Mouse (Mus musculus) splenic B cell, adult 2 months (primary cell): ENCODE measurements around the gene Slc1a5.

Experiments used
- DNase-seq: peaks from one replicate; pipeline ENCODE4 v3.0.0-alpha.2; 2011; ENCODE audit warnings: low read depth, low spot score
- H3K27me3 ChIP-seq: 2 replicates; pipeline ENCODE4 v1.6.1; 2012; ENCODE audit warnings: mild to moderate bottlenecking, low read length, moderate library complexity, mixed read lengths; ENCODE audit not compliant: control insufficient read depth, poor library complexity, insufficient read depth, severe bottlenecking
- H3K36me3 ChIP-seq: 2 replicates; pipeline ENCODE4 v1.6.1; 2012; ENCODE audit warnings: mild to moderate bottlenecking, low read length, moderate library complexity, mixed read lengths; ENCODE audit not compliant: control insufficient read depth, poor library complexity, insufficient read depth, severe bottlenecking

Slc1a5 gene

DNA sequence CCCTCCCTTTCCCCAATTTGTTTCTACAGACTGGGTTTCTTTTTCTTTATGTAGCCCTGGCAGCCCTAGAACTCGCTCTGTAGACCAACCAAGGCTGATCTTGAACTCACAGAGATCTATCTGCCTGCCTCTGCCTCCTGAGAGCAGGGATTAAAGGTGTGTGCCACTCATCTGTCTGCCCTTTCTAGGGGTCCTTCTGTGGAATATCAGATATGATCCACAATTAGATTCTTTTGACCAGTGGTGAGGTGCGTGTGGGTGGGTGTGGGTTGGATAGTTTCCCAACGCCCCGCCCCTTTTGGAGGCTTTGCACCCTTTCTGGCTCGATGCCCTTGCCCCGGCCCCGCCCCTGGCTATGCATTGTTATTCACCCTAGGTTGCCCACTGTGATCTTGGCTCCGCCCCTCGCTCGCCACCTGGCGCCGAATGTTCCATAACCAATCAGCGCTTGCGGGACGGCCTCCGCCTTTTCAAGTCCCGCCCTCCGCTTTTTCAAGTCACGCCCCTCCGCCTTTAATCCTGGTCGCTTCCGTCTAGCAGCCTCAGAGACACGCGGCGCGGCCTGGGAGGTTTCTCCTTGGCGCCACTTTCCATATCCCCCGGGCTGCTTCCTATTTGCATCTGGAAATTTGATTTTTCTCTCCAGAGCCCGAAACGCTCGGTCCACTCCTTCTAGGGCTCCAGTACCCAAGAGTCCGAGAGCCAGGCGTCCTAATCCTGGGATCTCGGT lies at the start of gene Slc1a5:
Gene Slc1a5, plus strand, starts transcription at position 516 of the 730 bp plus-strand sequence.
- DNase-seq, result peak; percentile 98
- Histone ChIP-seq H3K27me3 (no peaks in the 10 kb centered on the region), H3K36me3 (no peaks in the 10 kb centered on the region)

DNA sequence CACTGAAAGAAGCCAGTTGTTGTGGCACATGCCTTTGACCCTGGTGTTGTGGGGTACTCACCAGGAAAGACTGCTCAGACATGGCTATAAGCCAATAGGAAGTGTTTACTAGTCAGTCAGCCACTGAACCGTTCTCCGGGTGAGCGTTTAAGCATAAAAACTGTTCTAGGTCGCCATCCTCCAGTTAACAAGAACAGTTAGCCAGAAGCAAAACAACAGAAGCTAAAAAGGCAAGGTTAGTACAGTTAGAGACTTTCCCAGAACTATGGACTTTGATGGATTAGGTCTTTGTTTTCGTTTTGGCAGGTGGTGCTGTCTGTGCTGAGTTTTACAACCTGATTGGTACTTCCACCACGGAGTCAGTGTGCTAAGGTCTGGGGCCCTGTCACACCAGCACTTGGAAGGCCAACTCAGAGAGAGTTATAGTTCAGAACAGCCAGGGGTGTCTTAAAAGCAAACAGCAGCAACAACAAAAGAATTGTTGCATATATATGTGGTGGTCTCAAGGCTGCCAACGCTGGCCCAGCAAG lies 49.2 kb upstream of the Slc1a5 start:
- H3K27me3 ChIP-seq, result no peaks in the 10 kb centered on the region
- peak; percentile 40 for DNase-seq

DNA sequence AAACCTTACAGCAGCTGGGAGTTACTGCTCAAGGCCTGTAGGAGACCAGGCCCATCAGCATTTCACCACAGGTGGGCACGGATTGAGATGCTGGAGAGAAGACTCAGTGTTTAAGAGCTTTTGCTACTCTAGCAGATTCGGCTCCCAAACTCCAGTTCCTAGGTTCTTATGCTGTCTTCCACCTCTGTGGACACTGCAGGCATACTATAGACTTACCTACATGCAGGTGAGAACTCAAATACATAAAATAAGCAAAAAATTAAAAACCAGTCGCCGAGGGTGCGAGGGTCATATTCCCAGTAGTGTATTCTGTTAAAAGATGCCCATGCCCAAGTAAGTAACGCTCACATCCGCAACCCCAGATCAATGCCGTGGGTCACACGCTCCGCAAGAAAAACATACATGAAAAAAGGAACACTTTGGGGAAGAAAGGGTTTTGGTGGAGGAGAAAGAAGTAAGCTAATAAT lies 43.5 kb upstream of the Slc1a5 start:
- no peaks in the 10 kb centered on the region for H3K36me3 ChIP-seq
- DNase-seq, result no peak
- H3K27me3 ChIP-seq, result no peaks in the 10 kb centered on the region

More for the DNA sequence above, 49.2 kb upstream of the Slc1a5 start:
- H3K36me3 ChIP-seq, result no peaks in the 10 kb centered on the region

DNA sequence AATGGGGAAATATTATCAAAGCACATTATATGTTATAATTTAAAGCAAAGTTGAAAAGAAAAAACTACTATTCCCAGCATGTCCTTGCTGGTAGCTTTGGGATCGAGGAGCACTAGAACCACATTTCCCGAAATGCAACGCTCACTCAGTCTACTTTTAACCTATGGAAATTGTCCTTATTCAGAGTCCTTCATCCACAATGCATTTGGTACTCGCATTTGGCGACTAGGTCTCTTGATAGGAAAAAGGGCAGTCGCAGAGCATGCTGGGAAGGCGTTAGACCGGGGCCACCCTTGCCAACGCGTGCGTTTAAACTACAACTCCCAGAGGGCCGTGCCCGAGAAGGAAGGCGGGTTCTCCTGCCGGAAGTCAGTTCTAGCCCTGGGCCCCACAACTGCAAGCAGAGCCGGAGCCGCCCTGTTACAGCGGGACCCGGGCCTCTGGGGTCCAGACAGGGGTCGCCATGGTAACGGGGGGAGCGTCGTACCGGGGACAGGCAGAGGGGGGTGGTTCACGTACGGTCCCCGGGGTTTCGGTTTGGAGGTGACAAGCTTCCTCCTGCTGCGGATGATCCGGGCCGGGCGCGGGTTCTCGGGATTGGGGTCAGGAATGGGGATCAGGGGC lies 43.0 kb upstream of the Slc1a5 start, which contains the start of gene Ap2s1:
Gene Ap2s1, plus strand, starts transcription at position 338 of the 624 bp plus-strand sequence.
- Histone ChIP-seq H3K27me3 (no peaks in the 10 kb centered on the region), H3K36me3 (no peaks in the 10 kb centered on the region)
- DNase-seq, result peak; percentile 96

DNA sequence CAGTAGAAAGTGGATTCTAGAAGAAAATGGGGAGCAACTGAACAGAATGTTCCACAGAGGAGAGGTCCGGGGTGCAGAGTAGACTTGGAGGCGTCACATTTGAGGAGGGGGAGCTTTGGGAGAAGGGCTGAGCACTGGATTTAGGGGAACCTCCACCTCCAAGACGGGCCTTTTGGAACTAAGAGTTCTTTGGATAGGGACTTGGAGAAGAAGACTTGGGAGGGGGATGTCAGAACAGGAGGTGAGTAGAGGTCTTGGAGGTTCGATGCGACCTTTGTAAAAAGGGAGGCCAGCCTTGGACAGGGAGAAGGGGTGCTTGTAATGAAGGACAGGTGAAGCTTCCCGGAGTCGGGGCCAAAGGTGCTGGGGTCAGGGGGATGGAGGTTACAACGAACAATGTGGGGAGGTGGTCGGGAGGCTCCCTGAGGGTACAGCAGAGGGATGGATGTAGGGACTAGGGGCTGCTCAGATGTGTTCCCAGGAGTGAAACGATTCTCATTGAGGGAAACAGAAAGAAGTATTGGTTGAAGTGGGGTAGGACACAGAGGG lies 42.0 kb upstream of the Slc1a5 start:
- Histone ChIP-seq H3K36me3 (no peaks in the 10 kb centered on the region; the same call in 1 of the 2 replicates), H3K27me3 (no peaks in the 10 kb centered on the region)
- DNase-seq, result no peak

DNA sequence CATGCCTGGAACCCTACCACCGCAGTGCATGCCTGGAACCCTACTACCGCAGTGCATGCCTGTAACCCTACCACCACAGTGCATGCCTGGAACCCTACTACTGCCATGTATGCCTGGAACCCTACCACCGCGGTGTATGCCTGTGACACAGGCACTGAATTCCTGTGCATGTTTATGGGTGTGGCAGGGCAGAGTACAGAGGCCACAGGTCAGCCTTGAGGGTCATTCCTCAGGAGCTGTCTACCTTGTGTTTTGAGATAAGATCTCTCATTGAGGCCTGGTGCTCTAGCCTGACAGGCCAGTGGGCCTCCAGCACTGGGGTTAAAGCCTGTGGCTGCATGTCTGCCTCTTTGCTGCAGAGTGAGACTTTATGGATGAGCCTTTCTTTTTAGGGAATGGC lies 35.8 kb upstream of the Slc1a5 start:
- Histone ChIP-seq H3K36me3 (no peaks in the 10 kb centered on the region; the same call in 1 of the 2 replicates), H3K27me3 (no peaks in the 10 kb centered on the region)
- DNase-seq, result no peak

DNA sequence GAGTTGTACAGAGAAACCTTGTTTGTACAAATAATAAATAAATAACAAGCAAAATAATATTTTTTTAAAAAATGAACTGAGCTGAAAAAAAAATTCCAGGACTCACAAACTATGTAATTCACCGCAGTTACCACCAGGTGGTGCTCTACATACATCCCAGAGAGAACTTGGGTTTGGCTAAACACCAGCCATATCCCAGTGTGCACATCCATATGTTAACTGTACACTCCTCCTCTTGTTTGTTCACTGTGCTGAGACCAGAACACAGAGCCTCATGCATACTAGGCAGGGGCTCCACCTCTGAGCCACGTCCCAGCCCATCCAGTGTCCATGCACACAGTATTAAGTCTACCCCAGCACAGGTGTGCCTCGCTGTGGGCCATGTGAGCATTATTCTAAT lies 35.0 kb upstream of the Slc1a5 start:
- H3K36me3 ChIP-seq, result no peaks in the 10 kb centered on the region; the same call in 1 of the 2 replicates
- no peaks in the 10 kb centered on the region for H3K27me3 ChIP-seq
- peak; percentile 77 for DNase-seq

DNA sequence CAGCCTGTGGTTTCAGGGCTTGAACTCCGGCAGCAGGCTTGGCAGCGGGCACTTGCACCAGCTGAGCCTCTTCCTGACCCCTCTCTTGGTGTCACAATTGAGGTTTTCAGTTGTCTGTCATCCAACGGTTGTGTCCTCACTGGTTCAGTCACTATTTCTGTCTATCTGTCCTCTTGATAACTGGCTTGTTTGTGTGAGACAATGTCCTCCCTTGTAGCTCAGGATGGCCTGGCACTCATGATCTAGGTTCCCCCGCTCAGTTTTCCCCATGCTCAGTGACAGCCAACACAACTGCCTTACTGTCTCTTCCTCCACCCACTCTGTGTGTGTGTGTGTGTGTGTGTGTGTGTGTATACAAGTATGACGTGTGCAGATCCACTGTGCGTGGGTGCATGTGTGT lies 33.5 kb upstream of the Slc1a5 start:
- DNase-seq, result no peak
- Histone ChIP-seq H3K27me3 (no peaks in the 10 kb centered on the region), H3K36me3 (no peaks in the 10 kb centered on the region; the same call in 1 of the 2 replicates)

DNA sequence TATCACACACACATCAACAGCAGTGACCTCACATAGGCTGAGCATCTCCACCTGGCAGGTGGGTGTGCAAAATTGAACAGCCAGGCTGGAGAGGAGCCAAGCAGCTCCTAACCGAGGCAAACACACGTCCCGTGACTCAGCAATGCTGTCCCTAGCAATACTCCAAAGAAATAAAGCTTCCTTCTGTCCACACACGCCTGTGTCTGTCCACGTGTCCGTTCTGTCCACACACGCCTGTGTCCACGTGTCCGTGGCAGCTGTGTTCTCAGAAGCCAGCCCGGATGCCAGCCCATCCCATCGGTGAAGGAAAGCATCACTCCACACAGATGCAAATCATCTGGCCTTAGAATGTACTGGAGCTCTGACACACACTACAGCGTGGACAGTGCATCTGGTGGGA lies 29.1 kb upstream of the Slc1a5 start:
- DNase-seq, result no peak
- Histone ChIP-seq H3K36me3 (no peaks in the 10 kb centered on the region), H3K27me3 (no peaks in the 10 kb centered on the region)

DNA sequence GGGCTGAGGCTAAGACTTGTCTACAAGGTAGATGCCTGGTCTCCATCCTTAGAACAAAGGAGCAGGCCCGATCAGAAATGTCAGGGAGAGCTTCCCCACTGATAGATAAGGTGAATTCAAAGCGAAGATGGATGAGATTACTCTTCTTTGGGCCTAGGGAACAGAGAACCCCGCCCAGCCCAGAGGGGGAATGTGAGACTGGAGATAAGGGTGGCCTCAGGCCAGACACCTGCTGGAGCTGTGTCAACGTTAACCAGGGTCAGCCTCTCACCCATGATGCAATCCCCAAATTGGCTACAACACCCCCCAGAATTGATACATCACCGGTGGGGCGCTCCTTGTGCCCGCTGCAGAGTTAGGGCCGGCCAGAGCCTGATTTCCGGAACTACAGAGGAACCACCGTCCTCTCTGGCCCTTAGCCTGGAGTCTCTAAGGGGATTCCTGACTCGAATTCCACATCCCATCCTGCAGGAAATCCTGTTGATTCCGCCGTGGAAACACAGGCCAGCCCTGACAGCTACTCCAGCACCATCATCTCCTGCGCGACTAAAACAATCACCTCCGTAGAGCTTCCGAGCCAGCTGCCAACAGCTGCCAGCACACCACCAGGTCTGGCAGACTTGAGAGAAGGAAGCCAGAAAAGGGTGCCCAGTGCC lies 25.6 kb upstream of the Slc1a5 start:
- H3K36me3 ChIP-seq, result no peaks in the 10 kb centered on the region
- no peaks in the 10 kb centered on the region for H3K27me3 ChIP-seq
- no peak for DNase-seq

DNA sequence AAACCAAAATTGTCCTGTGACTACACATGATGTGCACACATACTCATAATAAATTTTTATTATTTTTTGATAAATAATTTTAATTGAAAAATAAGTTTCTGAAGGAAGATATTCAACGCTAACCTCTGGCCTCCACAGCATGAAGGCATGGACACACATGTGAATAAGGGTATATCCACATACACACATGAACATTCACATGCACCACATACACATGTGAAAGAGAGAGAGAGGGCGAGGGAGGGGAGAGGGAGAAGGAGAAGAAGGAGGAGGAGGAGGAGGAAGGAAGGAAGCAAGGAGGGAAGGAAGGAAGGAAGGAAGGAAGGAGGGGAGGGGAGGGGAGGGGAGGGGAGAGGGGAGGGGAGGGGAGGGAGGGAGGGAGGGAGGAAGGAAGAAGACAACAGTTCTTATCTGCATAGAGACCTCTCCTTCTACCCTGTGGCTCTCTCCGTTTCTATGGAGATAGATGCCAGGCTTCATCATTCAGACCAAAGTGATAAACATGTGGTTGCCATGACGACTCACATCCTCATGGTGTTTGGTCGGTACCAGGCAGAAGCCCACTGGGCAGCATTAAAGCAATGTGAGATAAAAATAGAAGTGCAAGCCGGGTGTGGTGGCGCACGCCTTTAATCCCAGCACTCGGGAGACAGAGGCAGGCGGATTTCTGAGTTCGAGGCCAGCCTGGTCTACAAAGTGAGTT lies 22.1 kb upstream of the Slc1a5 start:
- no peaks in the 10 kb centered on the region for H3K27me3 ChIP-seq
- H3K36me3 ChIP-seq, result no peaks in the 10 kb centered on the region
- peak; percentile 47 for DNase-seq

DNA sequence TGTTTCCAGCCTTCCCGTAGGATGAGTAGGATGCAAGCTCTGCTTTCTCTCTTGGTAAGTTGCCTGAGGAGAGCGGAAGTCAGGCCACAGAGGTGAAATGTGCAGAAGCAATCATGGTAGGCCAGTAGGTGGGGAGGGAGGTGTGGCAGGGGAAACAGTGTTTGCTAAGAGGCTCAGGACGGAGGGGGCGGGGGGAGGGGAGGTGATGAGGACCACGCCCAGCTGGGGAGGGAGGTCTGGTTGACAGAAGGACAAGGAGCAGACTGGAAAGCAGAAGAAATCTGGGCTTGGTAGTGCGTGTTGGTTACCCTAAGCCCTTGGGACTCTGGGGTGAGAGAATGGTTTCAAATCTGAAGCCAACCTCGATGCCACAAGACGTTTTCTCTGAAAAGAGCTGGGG lies 20.8 kb upstream of the Slc1a5 start:
- Histone ChIP-seq H3K27me3 (no peaks in the 10 kb centered on the region), H3K36me3 (no peaks in the 10 kb centered on the region)
- peak; percentile 72 for DNase-seq

DNA sequence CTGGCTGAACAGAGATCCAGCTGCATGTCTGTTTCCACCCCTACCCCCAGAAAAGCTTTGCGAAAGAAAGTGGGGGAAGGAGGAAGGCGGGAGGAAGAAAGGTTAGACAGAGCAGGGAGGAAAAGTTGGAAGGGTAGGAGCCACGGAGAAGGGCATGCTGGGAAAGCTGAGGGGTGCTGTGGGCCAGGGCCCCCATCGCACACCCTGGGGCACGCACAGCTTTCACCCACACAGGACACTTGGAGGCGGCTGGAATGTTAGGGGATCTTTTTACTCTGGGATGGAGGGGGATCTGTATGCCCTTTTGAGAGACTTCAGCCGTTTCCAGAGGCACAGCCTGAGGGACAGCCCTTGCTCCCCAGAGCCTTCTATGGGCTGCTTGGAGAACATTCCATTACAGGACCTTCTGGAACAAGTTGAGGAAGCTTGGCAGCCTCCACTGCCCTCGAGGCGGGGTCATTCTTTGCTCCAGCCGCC lies 20.1 kb upstream of the Slc1a5 start:
- Histone ChIP-seq H3K27me3 (no peaks in the 10 kb centered on the region), H3K36me3 (no peaks in the 10 kb centered on the region)
- DNase-seq, result no peak

DNA sequence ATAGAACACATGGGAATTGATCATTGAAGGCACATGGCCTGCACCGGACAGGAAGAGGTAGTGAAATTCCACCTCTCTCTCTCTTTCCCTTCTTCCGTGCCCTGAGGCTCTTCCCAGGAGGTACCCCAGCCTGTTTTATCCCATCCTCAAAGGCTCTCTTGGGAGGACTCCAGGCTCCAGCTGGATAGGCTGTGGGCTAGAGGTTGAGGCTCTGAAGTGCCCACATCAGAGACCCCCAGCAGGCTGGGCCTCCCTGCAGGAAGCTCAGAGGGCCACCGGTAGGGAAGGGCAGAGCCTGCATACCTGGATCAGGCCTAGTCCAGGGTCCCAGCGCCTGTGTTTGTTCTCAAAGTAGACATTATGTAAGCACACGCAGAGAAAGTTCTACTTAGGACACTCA lies 19.5 kb upstream of the Slc1a5 start:
- no peak for DNase-seq
- H3K27me3 ChIP-seq, result no peaks in the 10 kb centered on the region
- H3K36me3 ChIP-seq, result no peaks in the 10 kb centered on the region
